ENCODE assay signal across 9 mouse cellular contexts in the genomic region with DNA sequence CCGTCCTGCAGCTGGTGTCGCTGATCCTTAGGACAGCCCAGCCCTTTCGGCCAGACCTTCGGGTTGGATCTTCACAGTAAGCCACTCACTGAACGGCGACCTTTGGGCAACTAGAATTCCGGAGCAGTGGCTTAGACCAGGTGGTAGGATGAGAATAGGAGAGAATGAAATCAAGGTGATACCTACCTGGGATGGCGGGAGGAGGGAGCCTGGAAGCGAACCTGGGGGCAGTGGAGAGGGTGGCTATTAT. TPM values are rescaled to one million over a fixed set of nuclear protein-coding genes. Genes with fewer than 3 reads are reported as not detected.
DNase-seq lines count a peak whose midpoint lies in the region; ATAC-seq and TF ChIP-seq lines count a peak whose summit lies in the region.
"Had no signal": no experiment of that assay in that cellular context is flagged by ENCODE, and none has a peak within 500 bp of the region (broad histone marks: within the 10 kb centered on the region; RNA-seq: fewer than 3 reads in every experiment).

No protein-coding gene starts in this region.

- no peak for ATAC-seq in heart, postnatal 0 days (ENCODE audit: insufficient read depth, low read depth)
- ATAC-seq in liver, embryonic 14.5 days (ENCODE audit: insufficient read depth), result no peak
- ATAC-seq in erythroid progenitor cell, adult 5-6 weeks (replicated peaks; ENCODE audit: low FRiP score, poor library complexity, severe bottlenecking), result no peak

- H3K27ac ChIP-seq in gastrocnemius, adult 2 months, result no peak overlapping the region
- H3K27ac ChIP-seq in CH12.LX (ENCODE audit: insufficient read depth, low read depth), result no peak overlapping the region
- no peak overlapping the region for H3K27ac ChIP-seq in heart, postnatal 0 days (ENCODE audit: low read depth)
- no peak overlapping the region for H3K27ac ChIP-seq in liver, embryonic 14.5 days

- peak overlapping the region; percentile 88 for H3K4me3 ChIP-seq in gastrocnemius, adult 2 months
- H3K4me3 ChIP-seq in CH12.LX (replicated peaks in 1 of 3; ENCODE audit: low read depth in 2 of 3, low read length in 2 of 3, poor library complexity in 1 of 3), result peak overlapping the region in 1 of 3 experiments; percentile 67
- peak overlapping the region; percentile 57 for H3K4me3 ChIP-seq in heart, postnatal 0 days (ENCODE audit: low read depth, low read length)
- peak overlapping the region; percentile 47 to 55 for H3K4me3 ChIP-seq in liver, embryonic 14.5 days (ENCODE audit: insufficient read depth in 1 of 2, low read depth in 2 of 2, low read length in 2 of 2)

- TF ChIP-seq RAD21 in CH12.LX (IDR thresholded peaks at IDR 0.05; ENCODE audit: low read depth, low read length), result no peak

- intact Hi-C loops in gastrocnemius, adult 2 months (cut with DNase I), result no loop called here
- intact Hi-C loops in gastrocnemius, postnatal 14 days (cut with DNase I; ENCODE audit: low total_unique reads), result no loop called here

- H3K4me1 ChIP-seq in CH12.LX (ENCODE audit: control insufficient read depth in 1 of 2, insufficient read depth in 2 of 2), result peaks cover 2 to 3% of the 10 kb centered on the region in 2 experiments; a peak in 3 of 4 replicates
- H3K4me1 ChIP-seq in heart, postnatal 0 days (ENCODE audit: control insufficient read depth, insufficient read depth), result peaks cover 3% of the 10 kb centered on the region; the same call in 1 of the 2 replicates
- no peaks in the 10 kb centered on the region for H3K4me1 ChIP-seq in liver, embryonic 14.5 days (replicated peaks; ENCODE audit: control insufficient read depth in 2 of 2, insufficient read depth in 2 of 2, low read length in 1 of 2)

- peaks cover 8% of the 10 kb centered on the region for H3K9me3 ChIP-seq in CH12.LX (replicated peaks; ENCODE audit: low read length)
- H3K9me3 ChIP-seq in heart, postnatal 0 days (replicated peaks; ENCODE audit: control insufficient read depth, low read length), result no peaks in the 10 kb centered on the region
- no peaks in the 10 kb centered on the region for H3K9me3 ChIP-seq in liver, embryonic 14.5 days (ENCODE audit: control insufficient read depth, low read length)

- dilution Hi-C loops in CH12.LX (cut with MboI; ENCODE audit: extremely low pct_ligation_motif_present, extremely low pct_unique_long_range_greater_than_20kb, low sequenced_read_pairs), result no loop called here

- H3K4me2 ChIP-seq in CH12.LX (ENCODE audit: insufficient read depth, low read depth, poor library complexity, severe bottlenecking), result peak overlapping the region; percentile 68
- peak overlapping the region; percentile 90 for H3K4me2 ChIP-seq in heart, postnatal 0 days (ENCODE audit: low read depth, low read length)
- peak overlapping the region; percentile 66 for H3K4me2 ChIP-seq in liver, embryonic 14.5 days (ENCODE audit: low read depth)

- WGBS in heart, postnatal 0 days, result 2% methylated on average over 9 of the region's 9 CpGs
- 2% methylated on average over 9 of the region's 9 CpGs for WGBS in liver, embryonic 14.5 days (ENCODE audit: insufficient replicate concordance)

- H3K9ac ChIP-seq in CH12.LX (ENCODE audit: insufficient read depth, low read depth), result peak overlapping the region; percentile 37; the same call in 1 of the 2 replicates
- H3K9ac ChIP-seq in heart, postnatal 0 days (replicated peaks; ENCODE audit: low read depth, low read length), result peak overlapping the region; percentile 52; the same call in 1 of the 2 replicates
- no peak overlapping the region for H3K9ac ChIP-seq in liver, embryonic 14.5 days (replicated peaks)

- in situ Hi-C loops in CH12.LX (cut with MboI; ENCODE audit: low pct_ligation_motif_present, low pct_unique_long_range_greater_than_20kb, low sequenced_read_pairs), result no loop called here

- no peak for DNase-seq in gastrocnemius, adult 2 months
- no peak for DNase-seq in gastrocnemius, postnatal 14 days
- DNase-seq in CH12.LX (ENCODE audit: extremely low read depth), result no peak
- no peak for DNase-seq in heart, postnatal 0 days (ENCODE audit: low spot score)
- no peak for DNase-seq in liver, embryonic 14.5 days (ENCODE audit: low read depth in 3 of 3, low spot score in 3 of 3)
- no peak for DNase-seq in Muller cell, postnatal 12 days (ENCODE audit: inconsistent ontology term)
- no peak for DNase-seq in urinary bladder, postnatal 4 days (ENCODE audit: low spot score in 2 of 2)

- no peak for TF ChIP-seq POLR2A in CH12.LX (IDR thresholded peaks at IDR 0.05; ENCODE audit: low read depth, low read length)

- TF ChIP-seq EP300 in CH12.LX (IDR thresholded peaks at IDR 0.05; ENCODE audit: low read length), result no peak
- TF ChIP-seq EP300 in heart, postnatal 0 days (IDR thresholded peaks at IDR 0.05; ENCODE audit: low read depth), result no peak
- TF ChIP-seq EP300 in liver, embryonic 14.5 days (IDR thresholded peaks at IDR 0.05; ENCODE audit: low read depth), result no peak

- peaks cover 16% of the 10 kb centered on the region for H3K27me3 ChIP-seq in CH12.LX (replicated peaks)
- no peaks in the 10 kb centered on the region for H3K27me3 ChIP-seq in heart, postnatal 0 days (ENCODE audit: control insufficient read depth, insufficient read depth, low read length)
- peaks cover 28% of the 10 kb centered on the region for H3K27me3 ChIP-seq in liver, embryonic 14.5 days (ENCODE audit: control insufficient read depth, insufficient read depth, low read length)

- no peaks in the 10 kb centered on the region for H3K79me2 ChIP-seq in CH12.LX (replicated peaks; ENCODE audit: control insufficient read depth, extremely low read depth, insufficient read depth, poor library complexity, severe bottlenecking)

- H3K36me3 ChIP-seq in CH12.LX (replicated peaks in 1 of 2; ENCODE audit: control insufficient read depth in 1 of 2, insufficient read depth in 1 of 2, low read length in 1 of 2), result no peaks in the 10 kb centered on the region
- no peaks in the 10 kb centered on the region for H3K36me3 ChIP-seq in heart, postnatal 0 days (replicated peaks; ENCODE audit: control insufficient read depth, insufficient read depth, low read length)
- no peaks in the 10 kb centered on the region for H3K36me3 ChIP-seq in liver, embryonic 14.5 days (replicated peaks; ENCODE audit: control insufficient read depth, insufficient read depth, low read depth)

- TF ChIP-seq CTCF in gastrocnemius, adult 2 months (IDR thresholded peaks at IDR 0.05), result no peak
- TF ChIP-seq CTCF in CH12.LX (conservative IDR thresholded peaks at IDR 0.05 in 1 of 2, IDR thresholded peaks at IDR 0.05 in 1 of 2; ENCODE audit: low read depth in 2 of 2, low read length in 2 of 2), result no peak
- TF ChIP-seq CTCF in heart, postnatal 0 days (IDR thresholded peaks at IDR 0.05; ENCODE audit: low read depth), result no peak
- no peak for TF ChIP-seq CTCF in liver, embryonic 14.5 days (IDR thresholded peaks at IDR 0.05; ENCODE audit: low read depth)

TF ChIP-seq in CH12.LX, 34 proteins besides CTCF, POLR2A, EP300 and RAD21 (continues in another document):
- TF ChIP-seq ZKSCAN1 (IDR thresholded peaks at IDR 0.05; ENCODE audit: borderline replicate concordance, low read depth, low read length), result no peak
- TF ChIP-seq BHLHE40 (IDR thresholded peaks at IDR 0.05; ENCODE audit: low read depth, low read length), result no peak
- no peak for TF ChIP-seq CHD2 (IDR thresholded peaks at IDR 0.05; ENCODE audit: low read length)
- TF ChIP-seq IRF4 (IDR thresholded peaks at IDR 0.05; ENCODE audit: low read depth, low read length), result no peak
- TF ChIP-seq PAX5 (IDR thresholded peaks at IDR 0.05; ENCODE audit: low read length), result no peak
- no peak for TF ChIP-seq MYC (IDR thresholded peaks at IDR 0.05; ENCODE audit: low read depth, low read length)
- no peak for TF ChIP-seq NELFE (IDR thresholded peaks at IDR 0.05; ENCODE audit: low read depth, low read length)
- no peak for TF ChIP-seq KAT2A (IDR thresholded peaks at IDR 0.05; ENCODE audit: insufficient replicate concordance, low read length)

RNA-seq across cellular contexts. Expression of a gene that starts 0.9 kb away (rescaled TPM):
- total RNA-seq in gastrocnemius, adult 2 months (2021), result not detected
- under 1 TPM in 1 of 2 experiments, not detected in 1; 0.08 TPM for total RNA-seq in gastrocnemius, postnatal 14 days (2021)
- total RNA-seq in CH12.LX (2012; rRNA removed), result 0.08 TPM in 2 replicates
- total RNA-seq in CH12.LX (2014; rRNA removed), result not detected in 2 replicates
- 0.16 TPM in 1 of 2 replicates, not detected in the other for polyA plus RNA-seq in CH12.LX (2012; ENCODE audit: insufficient read length, low read depth)
- total RNA-seq in heart, postnatal 0 days (2014; rRNA removed; ENCODE audit: low replicate concordance), result 0.31 TPM in 1 of 2 replicates, not detected in the other
- polyA plus RNA-seq in heart, postnatal 0 days (2015; fragmentation: Nextera tagmentation; extraction: Ambion mirVana), result 0.20 and 0.30 TPM in 2 replicates
- polyA plus RNA-seq in liver, embryonic 14.5 days (2012; rRNA removed), result 0.07 and 0.11 TPM in 2 replicates
- 0.08 and 0.32 TPM in 2 replicates for polyA plus RNA-seq in liver, embryonic 14.5 days (2014; fragmentation: Nextera tagmentation; extraction: Ambion mirVana)
- total RNA-seq in erythroid progenitor cell, adult 5-6 weeks (2015; ENCODE audit: low replicate concordance), result not detected in 2 replicates
- total RNA-seq in erythroid progenitor cell, adult 5-6 weeks (2017; ENCODE audit: low replicate concordance), result not detected in 2 replicates
- total RNA-seq: neutrophil, adult 5-6 weeks had no signal

RNA-seq across cellular contexts. Expression of a gene that starts 34.1 kb away (rescaled TPM):
- total RNA-seq in gastrocnemius, adult 2 months (2021), result 100 to 1,000 TPM; 120 to 154 TPM
- 100 to 1,000 TPM; 111 to 115 TPM for total RNA-seq in gastrocnemius, postnatal 14 days (2021)
- 288 and 397 TPM in 2 replicates for total RNA-seq in CH12.LX (2012; rRNA removed)
- 456 and 483 TPM in 2 replicates for total RNA-seq in CH12.LX (2014; rRNA removed)
- polyA plus RNA-seq in CH12.LX (2012; ENCODE audit: insufficient read length, low read depth), result 392 and 523 TPM in 2 replicates
- total RNA-seq in heart, postnatal 0 days (2014; rRNA removed; ENCODE audit: low replicate concordance), result 80.7 and 93.4 TPM in 2 replicates
- polyA plus RNA-seq in heart, postnatal 0 days (2015; fragmentation: Nextera tagmentation; extraction: Ambion mirVana), result 109 and 113 TPM in 2 replicates
- 66.5 and 119 TPM in 2 replicates for polyA plus RNA-seq in liver, embryonic 14.5 days (2012; rRNA removed)
- polyA plus RNA-seq in liver, embryonic 14.5 days (2014; fragmentation: Nextera tagmentation; extraction: Ambion mirVana), result 109 and 117 TPM in 2 replicates
- 22.7 and 28.5 TPM in 2 replicates for total RNA-seq in erythroid progenitor cell, adult 5-6 weeks (2015; ENCODE audit: low replicate concordance)
- 58.2 and 58.3 TPM in 2 replicates for total RNA-seq in erythroid progenitor cell, adult 5-6 weeks (2017; ENCODE audit: low replicate concordance)

RNA-seq across cellular contexts. Expression of a gene that starts 34.3 kb away (rescaled TPM):
- total RNA-seq in gastrocnemius, adult 2 months (2021), result 1 to 10 TPM; 7.3 to 9.5 TPM
- total RNA-seq in gastrocnemius, postnatal 14 days (2021), result 10 to 100 TPM in 1 of 2 experiments, 1 to 10 TPM in 1; 9.0 to 11.0 TPM
- total RNA-seq in CH12.LX (2012; rRNA removed) (32.1 and 33.7 TPM in 2 replicates), CH12.LX (2014; rRNA removed) (44.4 and 47.2 TPM in 2 replicates)
- 27.9 and 30.2 TPM in 2 replicates for polyA plus RNA-seq in CH12.LX (2012; ENCODE audit: insufficient read length, low read depth)
- total RNA-seq in heart, postnatal 0 days (2014; rRNA removed; ENCODE audit: low replicate concordance), result 34.1 and 40.4 TPM in 2 replicates
- 29.2 and 31.4 TPM in 2 replicates for polyA plus RNA-seq in heart, postnatal 0 days (2015; fragmentation: Nextera tagmentation; extraction: Ambion mirVana)
- polyA plus RNA-seq in liver, embryonic 14.5 days (2012; rRNA removed), result 6.1 and 7.8 TPM in 2 replicates
- polyA plus RNA-seq in liver, embryonic 14.5 days (2014; fragmentation: Nextera tagmentation; extraction: Ambion mirVana), result 8.0 and 10.4 TPM in 2 replicates
- total RNA-seq in erythroid progenitor cell, adult 5-6 weeks (2015; ENCODE audit: low replicate concordance), result 2.5 and 5.4 TPM in 2 replicates
- total RNA-seq in erythroid progenitor cell, adult 5-6 weeks (2017; ENCODE audit: low replicate concordance), result 1.4 and 9.1 TPM in 2 replicates
